Comparison of ENCODE assay signal across 16 mouse cellular contexts in genomic region chr9:121416872-121417637, GRCm38 (mm10).
DNase-seq lines count a peak whose midpoint lies in the region; ATAC-seq and TF ChIP-seq lines count a peak whose summit lies in the region.
"Had no signal": no experiment of that assay in that cellular context is flagged by ENCODE, and none has a peak within 500 bp of the region (broad histone marks: within the 10 kb centered on the region; RNA-seq: fewer than 3 reads in every experiment).

No protein-coding gene starts in this region.

- 68% methylated on average over 7 of the region's 7 CpGs for WGBS in lung, adult 2 months
- 75% methylated on average over 7 of the region's 7 CpGs for WGBS in intestine, embryonic 15.5 days
- 70% methylated on average over 7 of the region's 7 CpGs for WGBS in stomach, embryonic 16.5 days

- no peak for ATAC-seq in intestine, embryonic 15.5 days
- no peak for ATAC-seq in stomach, embryonic 16.5 days (ENCODE audit: insufficient read depth, low FRiP score)
- ATAC-seq: forebrain, embryonic 13.5 days had no signal

- peak; percentile 41 to 49 for DNase-seq in frontal cortex, postnatal 36 days (ENCODE audit: low spot score in 2 of 2)
- no peak for DNase-seq in frontal cortex, postnatal 10 days (ENCODE audit: low spot score in 2 of 2)
- no peak for DNase-seq in lung, adult 2 months
- DNase-seq in lung, postnatal 14 days: no peak
- DNase-seq in urinary bladder, postnatal 14 days (ENCODE audit: low spot score): no peak
- DNase-seq: cerebellum, adult 9-11 months; heart, postnatal 10 days; kidney, postnatal 4 days; lung, adult 18-20 months had no signal

- no peak for TF ChIP-seq POLR2A in lung, adult 2 months (IDR thresholded peaks at IDR 0.05; ENCODE audit: borderline replicate concordance, extremely low read depth, low read depth, low read length)

- H3K4me1 ChIP-seq in lung, adult 2 months (ENCODE audit: control insufficient read depth, insufficient read depth, low read length): peaks cover 11% of the 10 kb centered on the region
- peaks cover 19% of the 10 kb centered on the region for H3K4me1 ChIP-seq in intestine, embryonic 15.5 days (replicated peaks)
- peaks cover 4% of the 10 kb centered on the region; the same call in 1 of the 2 replicates for H3K4me1 ChIP-seq in stomach, embryonic 16.5 days (ENCODE audit: control insufficient read depth, insufficient read depth, low read length)
- H3K4me1 ChIP-seq: forebrain, embryonic 13.5 days; hindbrain, embryonic 12.5 days had no signal

- TF ChIP-seq CTCF in lung, adult 2 months (IDR thresholded peaks at IDR 0.05; ENCODE audit: insufficient read depth, low read length): no peak

- no peak overlapping the region; the same call in 1 of the 2 replicates for H3K27ac ChIP-seq in intestine, embryonic 15.5 days
- 0 out of 2 replicates have a peak overlapping the region, but pooled peaks have one; percentile 29 for H3K27ac ChIP-seq in stomach, embryonic 16.5 days (ENCODE audit: low read length)
- H3K27ac ChIP-seq: forebrain, embryonic 13.5 days; heart, embryonic 10.5 days; hindbrain, embryonic 12.5 days; kidney, embryonic 15.5 days had no signal

- no peaks in the 10 kb centered on the region for H3K27me3 ChIP-seq in intestine, embryonic 15.5 days (replicated peaks)
- H3K27me3 ChIP-seq in stomach, embryonic 16.5 days (ENCODE audit: control insufficient read depth, insufficient read depth, low read length): no peaks in the 10 kb centered on the region
- H3K27me3 ChIP-seq: forebrain, embryonic 13.5 days; hindbrain, embryonic 12.5 days; kidney, embryonic 15.5 days had no signal

- no peaks in the 10 kb centered on the region for H3K36me3 ChIP-seq in intestine, embryonic 15.5 days
- H3K36me3 ChIP-seq in stomach, embryonic 16.5 days (ENCODE audit: control insufficient read depth, insufficient read depth, low read length): peaks cover 3% of the 10 kb centered on the region; the same call in 1 of the 2 replicates
- H3K36me3 ChIP-seq: kidney, embryonic 15.5 days had no signal

- H3K4me3 ChIP-seq in lung, adult 2 months (replicated peaks; ENCODE audit: extremely low read depth, low read depth, low read length): peak overlapping the region; percentile 31
- no peak overlapping the region; the same call in 1 of the 2 replicates for H3K4me3 ChIP-seq in intestine, embryonic 15.5 days (replicated peaks)
- peak overlapping the region; percentile 41; the same call in 1 of the 2 replicates for H3K4me3 ChIP-seq in stomach, embryonic 16.5 days (replicated peaks; ENCODE audit: low read length)
- H3K4me3 ChIP-seq: forebrain, embryonic 13.5 days; heart, embryonic 10.5 days; hindbrain, embryonic 12.5 days; kidney, embryonic 15.5 days had no signal

- no peaks in the 10 kb centered on the region for H3K9me3 ChIP-seq in intestine, embryonic 15.5 days
- no peaks in the 10 kb centered on the region for H3K9me3 ChIP-seq in stomach, embryonic 16.5 days (replicated peaks; ENCODE audit: control insufficient read depth, low read length)
- H3K9me3 ChIP-seq: forebrain, embryonic 13.5 days; heart, embryonic 10.5 days; hindbrain, embryonic 12.5 days; kidney, embryonic 15.5 days had no signal

- no peak overlapping the region for H3K9ac ChIP-seq in intestine, embryonic 15.5 days
- H3K9ac ChIP-seq in stomach, embryonic 16.5 days (ENCODE audit: low read length): no peak overlapping the region
- H3K9ac ChIP-seq: forebrain, embryonic 13.5 days; hindbrain, embryonic 12.5 days; kidney, embryonic 15.5 days had no signal

- peak overlapping the region; percentile 52 for H3K4me2 ChIP-seq in intestine, embryonic 15.5 days (replicated peaks)
- H3K4me2 ChIP-seq in stomach, embryonic 16.5 days (ENCODE audit: low read depth, low read length): peak overlapping the region; percentile 28; the same call in 1 of the 2 replicates
- H3K4me2 ChIP-seq: forebrain, embryonic 13.5 days; hindbrain, embryonic 12.5 days; kidney, embryonic 15.5 days; midbrain, embryonic 11.5 days had no signal

Comparison
In these comparisons a context has a peak if more than half of its experiments do, and no peak if none do; other contexts are left out.
1. DNase-seq: peak in frontal cortex, postnatal 36 days (2 of 2); none in frontal cortex, postnatal 10 days (0 of 2), lung, adult 2 months (single experiment), lung, postnatal 14 days (single experiment) and urinary bladder, postnatal 14 days (single experiment).